Mouse (Mus musculus) layer of hippocampus, adult 11-12 months (tissue): ENCODE data around the gene Dpep3.

Source experiments
- DNase-seq: peaks from one replicate; pipeline ENCODE4 v3.0.0; 2022; ENCODE audit warnings: low spot score

Gene Dpep3

DNA sequence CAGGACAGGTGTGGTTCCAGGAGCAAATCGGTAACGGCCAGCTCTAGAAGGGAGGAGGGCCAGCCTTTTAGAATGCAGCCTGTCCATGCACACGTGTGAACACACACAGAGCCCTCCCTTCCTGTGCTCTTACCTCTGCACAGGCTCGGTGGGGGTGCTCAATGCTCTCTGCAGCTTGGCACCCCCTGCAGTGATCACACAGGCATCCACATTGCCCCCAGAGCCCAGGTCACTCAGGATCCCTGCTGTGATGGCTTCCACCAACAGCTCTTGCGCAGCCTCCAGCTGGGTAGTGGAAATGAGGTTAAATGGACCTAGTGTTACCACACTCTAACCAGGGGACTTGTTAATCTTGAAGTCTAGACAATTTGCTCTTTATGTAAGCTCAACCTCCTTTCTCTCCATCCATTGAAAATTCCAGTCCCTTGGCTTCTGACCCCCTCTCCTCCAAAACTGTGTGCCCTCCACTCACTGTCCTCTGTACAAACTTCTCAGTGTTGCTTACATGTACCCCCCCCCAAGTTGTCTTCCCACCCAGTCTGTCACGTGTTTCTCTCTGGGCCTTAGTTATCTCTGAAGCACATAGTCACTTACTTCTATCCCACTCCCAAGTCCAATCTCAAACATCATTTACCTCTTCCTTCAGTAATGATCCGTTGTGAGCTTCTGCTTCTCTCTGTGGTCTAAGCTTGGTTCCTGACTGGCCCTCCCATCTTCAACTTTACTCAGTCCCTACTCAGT, 43.2 kb downstream of the Dpep3 start:
- DNase-seq = no peak

DNA sequence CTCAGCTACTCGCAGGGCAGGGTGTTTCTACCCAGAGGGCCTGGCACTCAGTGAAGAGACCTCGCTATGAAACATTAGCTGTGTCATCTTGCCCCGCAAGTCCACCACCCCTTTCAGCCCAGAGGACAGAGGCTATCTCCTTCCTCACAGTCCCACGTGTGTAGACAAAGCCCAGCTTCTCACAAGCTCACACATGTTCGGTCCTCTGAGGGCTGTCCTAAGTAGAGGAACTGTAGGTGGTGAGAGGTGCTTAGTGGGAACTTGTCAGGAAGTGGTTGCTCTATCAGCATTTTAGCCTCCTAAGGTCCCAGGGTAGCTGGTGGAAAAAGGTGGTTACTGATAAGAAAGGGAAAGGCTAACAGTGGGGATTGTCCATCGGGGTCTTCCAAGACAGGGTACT, 44.1 kb downstream of the Dpep3 start:
- DNase-seq = no peak

DNA sequence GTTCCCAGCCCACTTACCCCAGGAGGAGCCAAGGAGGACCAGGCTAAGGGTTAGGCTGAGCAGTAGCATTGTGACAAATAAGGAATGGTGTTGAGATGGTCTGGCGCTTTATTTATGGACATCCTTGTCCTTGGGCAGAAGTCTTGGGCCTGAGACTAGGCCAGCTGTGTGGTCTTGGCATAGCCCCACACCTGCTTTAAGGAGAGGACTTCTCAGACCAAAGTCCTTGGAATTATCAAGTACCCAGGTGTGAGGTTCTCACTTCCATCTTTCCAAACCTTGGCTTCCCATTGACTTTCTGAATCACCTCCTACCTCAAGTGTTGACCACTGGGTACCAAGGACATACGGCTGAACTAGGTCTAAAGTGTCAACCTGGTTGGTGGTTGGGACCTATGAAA, 45.5 kb downstream of the Dpep3 start, which contains the start of gene Ctrl:
Gene Ctrl, minus strand, starts transcription at position 101 of the 400 bp plus-strand sequence.
- no peak for DNase-seq

DNA sequence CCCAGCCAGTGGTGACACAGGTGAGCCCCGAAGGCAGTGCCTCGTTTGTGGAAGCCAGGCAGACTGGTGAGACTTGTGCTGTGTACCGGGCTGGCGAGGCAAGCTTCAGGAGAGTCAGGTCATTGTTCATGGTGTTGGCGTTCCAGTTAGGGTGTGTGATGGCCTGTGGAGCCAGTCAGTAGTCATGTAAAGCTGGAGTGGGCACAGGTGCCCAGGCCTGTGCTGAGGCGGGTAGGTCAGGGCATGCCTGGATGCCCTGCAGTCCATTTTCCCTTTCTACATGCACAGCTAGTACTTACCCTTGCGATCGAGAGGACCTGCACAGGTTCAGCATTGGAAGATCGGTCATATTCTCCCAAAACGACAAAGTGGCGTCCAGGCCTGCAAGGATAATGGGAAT, 46.7 kb downstream of the Dpep3 start:
- DNase-seq = no peak

DNA sequence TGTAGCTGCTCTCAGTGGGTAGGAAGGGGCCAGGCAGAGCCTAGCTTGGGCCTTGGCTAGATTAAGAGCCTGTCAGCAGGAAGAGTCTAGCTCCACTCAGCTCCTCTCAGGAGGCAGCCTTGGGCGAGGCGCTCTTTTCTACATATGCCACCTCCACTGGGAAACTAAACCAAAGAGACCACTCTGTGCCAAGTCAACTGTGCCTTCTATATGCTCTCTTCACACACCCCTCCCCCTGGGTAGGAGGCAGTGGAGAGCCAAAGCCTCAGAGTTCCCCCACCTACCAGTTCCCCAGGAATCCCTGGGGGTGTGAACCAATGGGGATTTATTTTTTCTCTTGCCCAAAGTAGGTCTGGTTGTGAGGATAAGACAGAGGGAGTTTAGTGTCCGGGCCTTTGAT, 48.0 kb downstream of the Dpep3 start:
- no peak for DNase-seq

DNA sequence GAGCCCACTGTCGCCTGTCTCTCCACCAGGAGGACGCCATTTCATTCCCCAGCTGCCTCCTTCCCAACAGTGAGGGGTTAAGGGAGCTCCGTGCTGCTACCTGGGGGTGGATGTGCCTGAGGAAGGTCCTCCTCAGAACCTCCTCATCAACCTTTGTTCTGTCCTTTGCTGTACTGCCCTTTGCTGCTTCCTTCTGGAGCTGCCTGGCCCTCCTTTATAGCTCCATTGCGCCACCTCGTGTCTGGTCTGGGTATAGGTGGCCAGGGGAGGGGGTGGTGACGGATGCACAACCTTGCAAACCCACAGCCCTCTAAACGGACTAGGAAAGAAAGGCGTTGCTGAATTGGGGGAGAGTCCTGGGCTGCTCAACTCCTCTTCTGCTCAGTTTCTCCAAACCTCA, 48.6 kb downstream of the Dpep3 start:
- DNase-seq = peak; percentile 84

DNA sequence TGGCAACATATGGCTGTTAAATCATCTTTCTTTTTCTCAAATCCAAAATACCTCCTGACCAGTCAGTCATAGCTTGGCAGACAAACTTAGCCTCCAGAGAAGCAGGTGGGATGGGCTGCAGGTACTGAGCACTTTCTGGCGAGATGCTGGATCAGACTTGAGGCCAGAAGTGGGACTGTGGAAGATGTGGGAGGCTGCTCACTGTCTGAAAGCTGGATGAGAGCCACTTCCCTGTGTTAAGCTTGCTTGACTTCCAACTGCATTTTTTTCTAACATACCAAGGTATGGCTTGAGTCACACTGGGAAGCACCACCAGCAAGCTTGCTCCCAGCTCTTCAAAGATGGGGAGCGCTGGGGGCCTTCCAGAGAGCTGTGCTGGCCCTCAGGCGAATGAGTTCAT, 54.1 kb downstream of the Dpep3 start:
- no peak for DNase-seq
